Mouse (Mus musculus): ENCODE data around the gene Denr. TPM values are rescaled to one million over a fixed set of nuclear protein-coding genes. Genes with fewer than 3 reads are reported as not detected.

Gene Denr
- polyA plus RNA-seq, 1 experiment from 2014 or later = 89.2 TPM

DNA sequence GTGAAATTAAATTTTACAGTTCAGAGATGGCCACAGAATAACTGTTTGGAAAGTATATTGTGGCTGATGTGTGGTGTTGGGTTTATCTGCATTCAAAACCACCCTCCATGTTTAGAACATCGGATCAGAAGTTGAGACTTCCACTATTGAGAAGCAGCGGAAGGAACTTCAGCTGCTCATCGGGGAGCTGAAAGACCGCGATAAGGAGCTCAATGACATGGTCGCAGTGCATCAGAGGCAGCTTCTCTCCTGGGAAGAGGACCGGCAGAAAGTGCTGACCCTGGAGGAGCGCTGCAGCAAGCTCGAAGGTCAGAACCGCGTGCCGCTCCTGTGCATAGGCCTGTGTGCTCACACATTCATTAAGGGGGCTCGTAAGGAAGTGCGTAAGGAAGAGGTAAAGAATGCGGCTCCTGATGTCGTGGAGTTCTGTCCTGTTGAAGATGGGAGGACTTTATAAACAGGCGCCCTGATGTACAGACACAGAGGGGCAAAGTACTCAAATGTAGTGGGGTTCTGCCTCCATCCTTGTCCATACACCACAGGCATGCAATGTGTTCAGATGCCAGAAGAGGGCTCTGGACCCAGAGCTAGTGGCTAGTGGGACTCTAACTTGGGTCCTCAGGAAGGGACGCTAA lies 27.1 kb downstream of the Denr start:
- ATAC-seq (ENCODE audit: insufficient number of reproducible peaks, insufficient read depth, low FRiP score, low read depth) = no peak
- H3K9me3 ChIP-seq (ENCODE audit: control insufficient read depth, low read length) = no peaks in the 10 kb centered on the region
- H3K4me3 ChIP-seq (ENCODE audit: control insufficient read depth in 1 of 2, insufficient read depth in 1 of 2, low read depth in 1 of 2, low read length in 2 of 2) = no peak overlapping the region
- H3K9ac ChIP-seq (ENCODE audit: low read length) = 0 out of 2 replicates have a peak overlapping the region, but pooled peaks have one; percentile 6
- H3K27me3 ChIP-seq (ENCODE audit: control insufficient read depth, insufficient read depth, low read length) = no peaks in the 10 kb centered on the region
- 0 out of 2 replicates have a peak, but pooled peaks cover under 1% of the 10 kb centered on the region for H3K36me3 ChIP-seq (ENCODE audit: control insufficient read depth, insufficient read depth, low read length)
- peak overlapping the region; percentile 7; the same call in 1 of the 2 replicates for H3K4me2 ChIP-seq (ENCODE audit: low read length)
- WGBS = 27% methylated on average over 18 of the region's 18 CpGs
- peaks cover 3% of the 10 kb centered on the region in 2 experiments; a peak in 3 of 4 replicates for H3K4me1 ChIP-seq (ENCODE audit: control insufficient read depth in 2 of 2, insufficient read depth in 2 of 2, low read length in 2 of 2)
- H3K27ac ChIP-seq (replicated peaks in 1 of 2; ENCODE audit: control insufficient read depth in 1 of 2, insufficient read depth in 1 of 2, low read depth in 2 of 2, low read length in 2 of 2) = no peak overlapping the region

DNA sequence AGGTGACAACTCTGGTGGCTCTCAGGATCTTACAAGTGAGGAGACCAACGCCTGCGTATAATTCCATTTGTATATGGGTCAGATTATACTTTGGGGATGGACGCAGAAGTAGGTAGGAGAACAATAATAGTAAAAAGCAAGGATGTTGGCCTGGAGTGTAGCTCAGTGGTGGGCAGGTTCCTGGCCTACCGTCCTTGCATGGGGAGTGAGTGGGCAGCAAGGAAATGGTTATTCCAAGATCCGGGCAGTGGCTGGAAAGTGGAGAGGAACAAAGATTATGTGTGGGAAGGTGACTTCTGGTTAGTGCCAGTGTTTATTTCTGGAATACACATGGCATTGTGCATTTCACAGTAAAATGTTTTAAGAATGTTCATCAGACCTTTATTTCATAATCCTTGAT lies 29.0 kb downstream of the Denr start:
- Histone ChIP-seq H3K4me3 (ENCODE audit: control insufficient read depth in 1 of 2, insufficient read depth in 1 of 2, low read depth in 1 of 2, low read length in 2 of 2) (no peak overlapping the region), H3K27me3 (ENCODE audit: control insufficient read depth, insufficient read depth, low read length) (no peaks in the 10 kb centered on the region), H3K36me3 (ENCODE audit: control insufficient read depth, insufficient read depth, low read length) (no peaks in the 10 kb centered on the region), H3K9me3 (ENCODE audit: control insufficient read depth, low read length) (no peaks in the 10 kb centered on the region), H3K4me2 (ENCODE audit: low read length) (no peak overlapping the region), H3K4me1 (ENCODE audit: control insufficient read depth in 2 of 2, insufficient read depth in 2 of 2, low read length in 2 of 2) (peaks cover 3% of the 10 kb centered on the region in 2 experiments; a peak in 3 of 4 replicates), H3K9ac (ENCODE audit: low read length) (no peak overlapping the region), H3K27ac (replicated peaks in 1 of 2; ENCODE audit: control insufficient read depth in 1 of 2, insufficient read depth in 1 of 2, low read depth in 2 of 2, low read length in 2 of 2) (no peak overlapping the region)
- 81% methylated on average over 5 of the region's 5 CpGs for WGBS
- ATAC-seq (ENCODE audit: insufficient number of reproducible peaks, insufficient read depth, low FRiP score, low read depth) = no peak

DNA sequence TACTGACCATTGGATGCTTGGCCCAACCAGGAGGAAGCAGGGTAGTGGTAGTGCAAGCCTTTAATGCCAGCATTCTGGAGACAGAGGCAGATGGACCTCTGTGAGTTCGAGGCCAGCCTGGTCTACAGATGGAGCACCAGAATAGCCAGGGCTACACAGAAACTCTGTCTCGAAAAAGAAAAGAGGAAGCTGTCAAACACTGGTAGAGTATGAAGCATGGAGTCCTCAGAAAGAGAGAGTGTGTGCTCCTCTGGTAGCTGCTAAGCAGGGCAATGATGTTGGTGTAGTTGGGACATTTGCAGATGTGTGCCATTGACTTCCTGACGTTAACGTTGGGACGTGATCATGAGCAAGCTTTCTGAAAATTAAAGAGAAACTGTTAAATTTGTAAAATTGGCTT lies 31.5 kb downstream of the Denr start:
- Histone ChIP-seq H3K9me3 (ENCODE audit: control insufficient read depth, low read length) (no peaks in the 10 kb centered on the region), H3K9ac (ENCODE audit: low read length) (no peak overlapping the region), H3K27me3 (ENCODE audit: control insufficient read depth, insufficient read depth, low read length) (no peaks in the 10 kb centered on the region), H3K4me1 (ENCODE audit: control insufficient read depth in 2 of 2, insufficient read depth in 2 of 2, low read length in 2 of 2) (no peaks in the 10 kb centered on the region; a peak in 1 of 4 replicates), H3K27ac (replicated peaks in 1 of 2; ENCODE audit: control insufficient read depth in 1 of 2, insufficient read depth in 1 of 2, low read depth in 2 of 2, low read length in 2 of 2) (no peak overlapping the region), H3K4me3 (ENCODE audit: control insufficient read depth in 1 of 2, insufficient read depth in 1 of 2, low read depth in 1 of 2, low read length in 2 of 2) (no peak overlapping the region), H3K36me3 (ENCODE audit: control insufficient read depth, insufficient read depth, low read length) (no peaks in the 10 kb centered on the region), H3K4me2 (ENCODE audit: low read length) (no peak overlapping the region)
- ATAC-seq (ENCODE audit: insufficient number of reproducible peaks, insufficient read depth, low FRiP score, low read depth) = no peak
- 86% methylated on average over 5 of the region's 5 CpGs for WGBS

DNA sequence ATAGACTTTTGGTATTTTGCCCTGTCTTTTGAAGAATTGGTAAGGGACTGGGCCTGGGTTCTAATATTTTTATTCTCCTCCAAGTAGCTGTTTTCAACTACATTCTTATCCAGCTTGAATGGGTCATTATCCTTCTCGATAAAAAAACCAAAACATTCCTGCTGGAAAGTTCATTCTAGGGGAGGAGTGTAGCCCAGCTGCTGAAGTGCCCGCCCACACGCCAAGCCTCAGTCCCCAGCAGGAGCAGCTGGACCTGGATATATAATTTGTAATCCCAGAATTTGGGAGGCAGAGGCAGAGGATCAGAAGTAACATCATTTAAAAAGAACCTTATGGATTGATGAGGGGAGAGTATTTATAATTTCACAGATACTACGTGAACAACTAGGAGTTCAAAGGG lies 39.6 kb downstream of the Denr start:
- Histone ChIP-seq H3K4me1 (ENCODE audit: control insufficient read depth in 2 of 2, insufficient read depth in 2 of 2, low read length in 2 of 2) (no peaks in the 10 kb centered on the region), H3K9me3 (ENCODE audit: control insufficient read depth, low read length) (no peaks in the 10 kb centered on the region), H3K27me3 (ENCODE audit: control insufficient read depth, insufficient read depth, low read length) (no peaks in the 10 kb centered on the region), H3K36me3 (ENCODE audit: control insufficient read depth, insufficient read depth, low read length) (no peaks in the 10 kb centered on the region), H3K9ac (ENCODE audit: low read length) (no peak overlapping the region), H3K27ac (replicated peaks in 1 of 2; ENCODE audit: control insufficient read depth in 1 of 2, insufficient read depth in 1 of 2, low read depth in 2 of 2, low read length in 2 of 2) (no peak overlapping the region), H3K4me2 (ENCODE audit: low read length) (no peak overlapping the region), H3K4me3 (ENCODE audit: control insufficient read depth in 1 of 2, insufficient read depth in 1 of 2, low read depth in 1 of 2, low read length in 2 of 2) (no peak overlapping the region)
- 59% methylated on average over 4 of the region's 4 CpGs for WGBS
- ATAC-seq (ENCODE audit: insufficient number of reproducible peaks, insufficient read depth, low FRiP score, low read depth) = no peak

- H3K36me3 ChIP-seq (ENCODE audit: control insufficient read depth, insufficient read depth, low read length) = no peaks in the 10 kb centered on the region
- no peak overlapping the region for H3K4me2 ChIP-seq (ENCODE audit: low read length)
- no peaks in the 10 kb centered on the region for H3K27me3 ChIP-seq (ENCODE audit: control insufficient read depth, insufficient read depth, low read length)
- no peaks in the 10 kb centered on the region for H3K9me3 ChIP-seq (ENCODE audit: control insufficient read depth, low read length)
- no peaks in the 10 kb centered on the region for H3K4me1 ChIP-seq (ENCODE audit: control insufficient read depth in 2 of 2, insufficient read depth in 2 of 2, low read length in 2 of 2)
- H3K4me3 ChIP-seq (ENCODE audit: control insufficient read depth in 1 of 2, insufficient read depth in 1 of 2, low read depth in 1 of 2, low read length in 2 of 2) = no peak overlapping the region
- 57% methylated on average over 7 of the region's 7 CpGs for WGBS
- ATAC-seq (ENCODE audit: insufficient number of reproducible peaks, insufficient read depth, low FRiP score, low read depth) = no peak
- no peak overlapping the region for H3K9ac ChIP-seq (ENCODE audit: low read length)
- H3K27ac ChIP-seq (replicated peaks in 1 of 2; ENCODE audit: control insufficient read depth in 1 of 2, insufficient read depth in 1 of 2, low read depth in 2 of 2, low read length in 2 of 2) = no peak overlapping the region
These were observed 40.2 kb downstream of the Denr start for GRCm38 (mm10) chr5:123947041-123947761.

DNA sequence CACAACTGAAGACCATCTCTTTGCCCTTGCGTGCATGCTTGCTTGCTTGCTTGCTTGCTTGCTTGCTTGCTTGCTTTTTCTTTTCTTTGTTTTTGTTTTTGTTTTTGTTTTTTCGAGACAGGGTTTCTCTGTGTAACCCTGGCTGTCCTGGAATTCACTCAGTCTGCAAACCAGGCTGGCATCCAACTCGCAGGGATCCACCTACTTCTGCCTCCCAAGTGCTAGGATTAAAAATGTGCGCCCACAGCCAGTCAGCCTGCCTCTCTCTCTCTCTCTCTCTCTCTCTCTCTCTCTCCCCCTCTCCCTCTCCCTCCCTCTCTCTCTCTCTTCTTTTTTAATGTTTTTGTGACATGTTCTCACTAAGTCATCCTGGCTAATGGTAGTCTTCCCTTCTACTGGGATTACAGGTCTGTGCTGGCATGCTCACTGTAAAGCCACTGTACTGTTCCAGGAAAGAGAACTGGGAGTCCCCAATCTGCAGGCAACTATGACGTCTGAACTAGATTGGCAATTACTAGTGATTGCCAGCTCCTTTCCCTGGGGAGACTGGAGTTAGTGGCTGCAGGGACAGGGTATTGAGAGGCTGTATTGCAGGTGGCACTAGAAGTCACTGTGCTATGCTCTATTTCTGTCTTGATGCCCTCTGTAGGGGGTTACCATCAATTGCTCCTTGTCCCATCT lies 45.5 kb downstream of the Denr start:
- 40% methylated on average over 5 of the region's 5 CpGs for WGBS
- no peaks in the 10 kb centered on the region for H3K27me3 ChIP-seq (ENCODE audit: control insufficient read depth, insufficient read depth, low read length)
- H3K36me3 ChIP-seq (ENCODE audit: control insufficient read depth, insufficient read depth, low read length) = no peaks in the 10 kb centered on the region
- ATAC-seq (ENCODE audit: insufficient number of reproducible peaks, insufficient read depth, low FRiP score, low read depth) = no peak
- H3K4me2 ChIP-seq (ENCODE audit: low read length) = no peak overlapping the region
- H3K4me1 ChIP-seq (ENCODE audit: control insufficient read depth in 2 of 2, insufficient read depth in 2 of 2, low read length in 2 of 2) = peaks cover 0 to 6% of the 10 kb centered on the region in 2 experiments; a peak in 2 of 4 replicates
- H3K9me3 ChIP-seq (ENCODE audit: control insufficient read depth, low read length) = no peaks in the 10 kb centered on the region
- no peak overlapping the region for H3K4me3 ChIP-seq (ENCODE audit: control insufficient read depth in 1 of 2, insufficient read depth in 1 of 2, low read depth in 1 of 2, low read length in 2 of 2)
- no peak overlapping the region for H3K27ac ChIP-seq (replicated peaks in 1 of 2; ENCODE audit: control insufficient read depth in 1 of 2, insufficient read depth in 1 of 2, low read depth in 2 of 2, low read length in 2 of 2)
- H3K9ac ChIP-seq (ENCODE audit: low read length) = no peak overlapping the region

DNA sequence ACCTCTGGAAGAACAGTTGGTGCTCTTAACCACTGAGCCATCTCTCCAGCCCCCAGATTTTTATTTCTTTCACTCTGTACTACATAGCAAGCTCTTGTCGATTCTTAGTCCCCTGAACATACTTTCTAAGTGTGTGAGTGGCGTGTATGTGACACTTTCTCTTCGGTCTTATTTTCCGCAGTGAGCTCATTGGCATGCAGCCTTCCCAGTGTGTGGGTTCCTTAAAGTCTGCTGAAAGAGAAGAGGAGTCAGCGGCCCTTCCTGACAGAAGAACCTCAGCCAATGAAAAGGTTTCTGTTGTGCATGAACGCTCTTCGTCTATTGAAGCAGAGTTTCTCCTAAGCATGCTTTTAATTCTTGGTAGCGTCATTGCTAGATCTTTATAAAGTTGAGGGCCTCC lies 50.2 kb downstream of the Denr start:
- Histone ChIP-seq H3K4me3 (ENCODE audit: control insufficient read depth in 1 of 2, insufficient read depth in 1 of 2, low read depth in 1 of 2, low read length in 2 of 2) (no peak overlapping the region), H3K36me3 (ENCODE audit: control insufficient read depth, insufficient read depth, low read length) (no peaks in the 10 kb centered on the region), H3K27ac (replicated peaks in 1 of 2; ENCODE audit: control insufficient read depth in 1 of 2, insufficient read depth in 1 of 2, low read depth in 2 of 2, low read length in 2 of 2) (no peak overlapping the region), H3K9ac (ENCODE audit: low read length) (no peak overlapping the region), H3K27me3 (ENCODE audit: control insufficient read depth, insufficient read depth, low read length) (no peaks in the 10 kb centered on the region), H3K4me1 (ENCODE audit: control insufficient read depth in 2 of 2, insufficient read depth in 2 of 2, low read length in 2 of 2) (peaks cover 0 to 6% of the 10 kb centered on the region in 2 experiments; a peak in 2 of 4 replicates), H3K4me2 (ENCODE audit: low read length) (no peak overlapping the region), H3K9me3 (ENCODE audit: control insufficient read depth, low read length) (no peaks in the 10 kb centered on the region)
- 88% methylated on average over 8 of the region's 8 CpGs for WGBS
- ATAC-seq (ENCODE audit: insufficient number of reproducible peaks, insufficient read depth, low FRiP score, low read depth) = no peak
